Comparison of ENCODE assay signal across 8 mouse cellular contexts in the genomic region with DNA sequence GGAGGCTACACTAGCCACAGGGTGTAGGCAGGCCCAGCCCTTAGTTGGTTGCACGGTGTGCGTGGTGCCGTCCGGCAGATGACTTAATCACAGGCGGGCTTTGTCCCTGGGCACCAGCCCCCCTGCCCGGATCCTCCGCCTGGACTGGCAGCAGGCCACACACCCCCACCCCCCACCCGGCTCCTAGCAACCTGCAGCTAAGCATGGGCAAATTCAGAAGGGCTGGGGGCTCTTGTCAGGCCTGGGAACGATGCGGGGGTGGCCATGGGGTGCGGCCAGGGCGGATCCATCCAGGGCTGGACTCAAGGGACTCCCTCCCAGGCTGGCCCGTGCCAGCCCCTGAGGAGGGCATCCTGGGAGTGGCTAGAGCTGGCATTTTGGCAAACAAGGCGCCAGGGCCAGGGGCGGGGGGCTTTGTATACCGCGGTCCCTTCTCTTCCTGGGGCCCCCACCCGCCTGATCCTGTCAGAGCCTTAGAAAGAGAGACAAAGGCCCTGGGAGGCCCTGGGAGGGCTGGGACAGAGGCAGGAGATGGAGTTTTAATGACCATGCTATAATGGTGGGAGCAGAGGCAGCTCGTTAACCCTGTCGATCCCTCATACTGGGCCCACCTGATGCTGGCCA. TPM values are rescaled to one million over a fixed set of nuclear protein-coding genes. Genes with fewer than 3 reads are reported as not detected.
DNase-seq lines count a peak whose midpoint lies in the region; ATAC-seq and TF ChIP-seq lines count a peak whose summit lies in the region.

No protein-coding gene starts in this region.

- no peaks in the 10 kb centered on the region for H3K36me3 ChIP-seq in ES-Bruce4 (ENCODE audit: control insufficient read depth, insufficient read depth, low read length, poor library complexity, severe bottlenecking)
- H3K36me3 ChIP-seq in heart, embryonic 15.5 days = no peaks in the 10 kb centered on the region
- H3K36me3 ChIP-seq in lung, embryonic 16.5 days (ENCODE audit: control insufficient read depth, insufficient read depth, low read length) = no peaks in the 10 kb centered on the region

- H3K4me3 ChIP-seq in ES-Bruce4 (ENCODE audit: low read depth, low read length) = peak overlapping the region; percentile 25
- H3K4me3 ChIP-seq in heart, embryonic 15.5 days = no peak overlapping the region
- H3K4me3 ChIP-seq in lung, embryonic 16.5 days (ENCODE audit: low read length) = no peak overlapping the region

- peak; percentile 62 for DNase-seq in embryo, embryonic 11 days
- DNase-seq in ovary, postnatal 10 days (ENCODE audit: low spot score) = no peak
- no peak for DNase-seq in thymus, postnatal 0 days (ENCODE audit: low spot score)
- DNase-seq in Muller cell, postnatal 12 days (ENCODE audit: inconsistent ontology term) = no peak

- peaks cover 2% of the 10 kb centered on the region for H3K4me1 ChIP-seq in ES-Bruce4 (ENCODE audit: control insufficient read depth, insufficient read depth, low read length)
- peaks cover 35% of the 10 kb centered on the region for H3K4me1 ChIP-seq in heart, embryonic 15.5 days (replicated peaks)
- H3K4me1 ChIP-seq in lung, embryonic 16.5 days (replicated peaks; ENCODE audit: control insufficient read depth, insufficient read depth, low read length) = peaks cover 53% of the 10 kb centered on the region

- TF ChIP-seq POLR2A in ES-Bruce4 (IDR thresholded peaks at IDR 0.05; ENCODE audit: insufficient read depth, low read length) = no peak

- no peak for TF ChIP-seq CTCF in ES-Bruce4 (IDR thresholded peaks at IDR 0.05; ENCODE audit: low read depth, low read length)

- WGBS in heart, embryonic 15.5 days = 60% methylated on average over 20 of the region's 20 CpGs
- 55% methylated on average over 20 of the region's 20 CpGs for WGBS in lung, embryonic 16.5 days

- no peak overlapping the region for H3K27ac ChIP-seq in ES-Bruce4 (ENCODE audit: insufficient read depth, low read length)
- H3K27ac ChIP-seq in heart, embryonic 15.5 days = peak overlapping the region; percentile 39
- peak overlapping the region; percentile 62 for H3K27ac ChIP-seq in lung, embryonic 16.5 days (ENCODE audit: low read length)

- no peak for TF ChIP-seq EP300 in ES-Bruce4 (IDR thresholded peaks at IDR 0.05; ENCODE audit: insufficient read depth, low read depth, low read length)

- no peaks in the 10 kb centered on the region for H3K9me3 ChIP-seq in ES-Bruce4 (replicated peaks; ENCODE audit: control insufficient read depth, insufficient read depth, low read length, poor library complexity, severe bottlenecking)
- no peaks in the 10 kb centered on the region for H3K9me3 ChIP-seq in heart, embryonic 15.5 days (replicated peaks)
- no peaks in the 10 kb centered on the region for H3K9me3 ChIP-seq in lung, embryonic 16.5 days (ENCODE audit: control insufficient read depth, low read length)

- no peaks in the 10 kb centered on the region for H3K27me3 ChIP-seq in ES-Bruce4 (ENCODE audit: control insufficient read depth, insufficient read depth, low read length, poor library complexity, severe bottlenecking)
- peaks cover 7% of the 10 kb centered on the region for H3K27me3 ChIP-seq in heart, embryonic 15.5 days
- no peaks in the 10 kb centered on the region for H3K27me3 ChIP-seq in lung, embryonic 16.5 days (ENCODE audit: control insufficient read depth, insufficient read depth, low read depth, low read length)

- no peak overlapping the region for H3K4me2 ChIP-seq in heart, embryonic 15.5 days
- no peak overlapping the region for H3K4me2 ChIP-seq in lung, embryonic 16.5 days (ENCODE audit: low read depth, low read length)

- H3K9ac ChIP-seq in ES-Bruce4 (ENCODE audit: low read depth, poor library complexity, severe bottlenecking) = 0 out of 2 replicates have a peak overlapping the region, but pooled peaks have one; percentile 2
- H3K9ac ChIP-seq in heart, embryonic 15.5 days = 0 out of 2 replicates have a peak overlapping the region, but pooled peaks have one; percentile 5
- H3K9ac ChIP-seq in lung, embryonic 16.5 days (ENCODE audit: low read length) = peak overlapping the region; percentile 52

- no peak; the same call in 1 of the 2 replicates for ATAC-seq in heart, embryonic 15.5 days (replicated peaks; ENCODE audit: insufficient number of reproducible peaks, insufficient read depth, low FRiP score, low read depth)
- ATAC-seq in lung, embryonic 16.5 days (ENCODE audit: low read depth) = peak; percentile 48; the same call in 1 of the 2 replicates
- no peak for ATAC-seq in erythroid progenitor cell, adult 5-6 weeks (replicated peaks; ENCODE audit: low FRiP score, poor library complexity, severe bottlenecking)

RNA-seq across cellular contexts. Expression of gene Tmem129, which starts 31.1 kb away (rescaled TPM):
- polyA plus RNA-seq in ES-Bruce4 (2011; ENCODE audit: insufficient read depth, insufficient read length, low read depth, missing spikeins) = 7.3 and 9.5 TPM in 2 replicates
- 29.5 and 37.6 TPM in 2 replicates for polyA plus RNA-seq in heart, embryonic 15.5 days (2015; fragmentation: Nextera tagmentation; extraction: Ambion mirVana)
- 41.0 and 41.8 TPM in 2 replicates for polyA plus RNA-seq in lung, embryonic 16.5 days (2015; fragmentation: Nextera tagmentation; extraction: Ambion mirVana)
- 44.4 and 49.4 TPM in 2 replicates for total RNA-seq in erythroid progenitor cell, adult 5-6 weeks (2015; ENCODE audit: low replicate concordance)
- 28.2 and 37.7 TPM in 2 replicates for total RNA-seq in erythroid progenitor cell, adult 5-6 weeks (2017; ENCODE audit: low replicate concordance)
- 28.4 and 30.8 TPM in 2 replicates for polyA plus RNA-seq in thymus, postnatal 0 days (2015; fragmentation: Nextera tagmentation; extraction: Ambion mirVana)

RNA-seq across cellular contexts. Expression of gene Tacc3, which starts 31.4 kb away (rescaled TPM):
- polyA plus RNA-seq in ES-Bruce4 (2011; ENCODE audit: insufficient read depth, insufficient read length, low read depth, missing spikeins) = 162 and 185 TPM in 2 replicates
- polyA plus RNA-seq in heart, embryonic 15.5 days (2015; fragmentation: Nextera tagmentation; extraction: Ambion mirVana) = 107 and 117 TPM in 2 replicates
- polyA plus RNA-seq in lung, embryonic 16.5 days (2015; fragmentation: Nextera tagmentation; extraction: Ambion mirVana) = 190 and 214 TPM in 2 replicates
- 544 and 682 TPM in 2 replicates for total RNA-seq in erythroid progenitor cell, adult 5-6 weeks (2015; ENCODE audit: low replicate concordance)
- total RNA-seq in erythroid progenitor cell, adult 5-6 weeks (2017; ENCODE audit: low replicate concordance) = 404 and 639 TPM in 2 replicates
- 195 and 217 TPM in 2 replicates for polyA plus RNA-seq in thymus, postnatal 0 days (2015; fragmentation: Nextera tagmentation; extraction: Ambion mirVana)

RNA-seq across cellular contexts. Expression of gene Fgfr3, which starts 32.1 kb away (rescaled TPM):
- polyA plus RNA-seq in ES-Bruce4 (2011; ENCODE audit: insufficient read depth, insufficient read length, low read depth, missing spikeins) = 2.9 and 4.0 TPM in 2 replicates
- polyA plus RNA-seq in heart, embryonic 15.5 days (2015; fragmentation: Nextera tagmentation; extraction: Ambion mirVana) = 4.0 and 9.1 TPM in 2 replicates
- polyA plus RNA-seq in lung, embryonic 16.5 days (2015; fragmentation: Nextera tagmentation; extraction: Ambion mirVana) = 64.4 and 67.2 TPM in 2 replicates
- total RNA-seq in erythroid progenitor cell, adult 5-6 weeks (2015; ENCODE audit: low replicate concordance) = not detected in 2 replicates
- total RNA-seq in erythroid progenitor cell, adult 5-6 weeks (2017; ENCODE audit: low replicate concordance) = not detected in 2 replicates
- polyA plus RNA-seq in thymus, postnatal 0 days (2015; fragmentation: Nextera tagmentation; extraction: Ambion mirVana) = 0.67 and 0.73 TPM in 2 replicates

RNA-seq across cellular contexts. Expression of gene Slbp, which starts 37.0 kb away (rescaled TPM):
- 109 and 121 TPM in 2 replicates for polyA plus RNA-seq in ES-Bruce4 (2011; ENCODE audit: insufficient read depth, insufficient read length, low read depth, missing spikeins)
- polyA plus RNA-seq in heart, embryonic 15.5 days (2015; fragmentation: Nextera tagmentation; extraction: Ambion mirVana) = 99.3 and 113 TPM in 2 replicates
- polyA plus RNA-seq in lung, embryonic 16.5 days (2015; fragmentation: Nextera tagmentation; extraction: Ambion mirVana) = 242 and 259 TPM in 2 replicates
- total RNA-seq in erythroid progenitor cell, adult 5-6 weeks (2015; ENCODE audit: low replicate concordance) = 377 and 483 TPM in 2 replicates
- total RNA-seq in erythroid progenitor cell, adult 5-6 weeks (2017; ENCODE audit: low replicate concordance) = 503 and 597 TPM in 2 replicates
- polyA plus RNA-seq in thymus, postnatal 0 days (2015; fragmentation: Nextera tagmentation; extraction: Ambion mirVana) = 353 and 376 TPM in 2 replicates

RNA-seq across cellular contexts. Expression of gene Gm9903, which starts 59.6 kb away (rescaled TPM):
- 0.38 TPM in 1 of 2 replicates, not detected in the other for polyA plus RNA-seq in ES-Bruce4 (2011; ENCODE audit: insufficient read depth, insufficient read length, low read depth, missing spikeins)
- 0.74 and 1.0 TPM in 2 replicates for polyA plus RNA-seq in heart, embryonic 15.5 days (2015; fragmentation: Nextera tagmentation; extraction: Ambion mirVana)
- 0.16 and 0.39 TPM in 2 replicates for polyA plus RNA-seq in lung, embryonic 16.5 days (2015; fragmentation: Nextera tagmentation; extraction: Ambion mirVana)
- not detected in 2 replicates for total RNA-seq in erythroid progenitor cell, adult 5-6 weeks (2015; ENCODE audit: low replicate concordance)
- 0.77 TPM in 1 of 2 replicates, not detected in the other for total RNA-seq in erythroid progenitor cell, adult 5-6 weeks (2017; ENCODE audit: low replicate concordance)
- polyA plus RNA-seq in thymus, postnatal 0 days (2015; fragmentation: Nextera tagmentation; extraction: Ambion mirVana) = 0.44 and 0.60 TPM in 2 replicates

Comparison
In these comparisons a context has a peak if more than half of its experiments do, and no peak if none do; other contexts are left out.
1. H3K9ac ChIP-seq: peak in every context shown above with its lines; median percentile 52 in lung, embryonic 16.5 days; 5 in heart, embryonic 15.5 days; 2 in ES-Bruce4.